Mouse (Mus musculus) E14TG2a.4 (cell line): ENCODE results near the gene Myh6.

Experiments used
- H3K27me3 ChIP-seq: 2 replicates; pipeline ENCODE4 v1.6.1; 2014; ENCODE audit warnings: low read length, control low read depth; ENCODE audit not compliant: insufficient read depth
- H3K36me3 ChIP-seq: 2 replicates; pipeline ENCODE4 v1.6.1; 2014; ENCODE audit warnings: low read length, control low read depth; ENCODE audit not compliant: insufficient read depth
- H3K4me1 ChIP-seq: replicated peaks from 2 replicates; pipeline ENCODE4 v1.6.1; 2014; ENCODE audit warnings: low read depth, low read length, control low read depth
- H3K4me3 ChIP-seq: replicated peaks from 2 replicates; pipeline ENCODE4 v1.5.1; 2014; ENCODE audit warnings: mild to moderate bottlenecking, low read length
- H3K9me3 ChIP-seq: 2 replicates; pipeline ENCODE4 v1.6.1; 2014; ENCODE audit warnings: low read length, control low read depth
- CTCF ChIP-seq: conservative IDR thresholded peaks from 2 replicates; pipeline ENCODE4 v1.5.1; 2014; ENCODE audit warnings: low read length
- NANOG ChIP-seq: IDR thresholded peaks from 2 replicates; pipeline ENCODE4 v1.6.1; 2014; ENCODE audit warnings: borderline replicate concordance, low read length, mixed read lengths
- POU5F1 ChIP-seq: IDR thresholded peaks from 2 replicates; pipeline ENCODE4 v1.6.1; 2014; ENCODE audit warnings: low read length, borderline replicate concordance

Myh6 gene

DNA sequence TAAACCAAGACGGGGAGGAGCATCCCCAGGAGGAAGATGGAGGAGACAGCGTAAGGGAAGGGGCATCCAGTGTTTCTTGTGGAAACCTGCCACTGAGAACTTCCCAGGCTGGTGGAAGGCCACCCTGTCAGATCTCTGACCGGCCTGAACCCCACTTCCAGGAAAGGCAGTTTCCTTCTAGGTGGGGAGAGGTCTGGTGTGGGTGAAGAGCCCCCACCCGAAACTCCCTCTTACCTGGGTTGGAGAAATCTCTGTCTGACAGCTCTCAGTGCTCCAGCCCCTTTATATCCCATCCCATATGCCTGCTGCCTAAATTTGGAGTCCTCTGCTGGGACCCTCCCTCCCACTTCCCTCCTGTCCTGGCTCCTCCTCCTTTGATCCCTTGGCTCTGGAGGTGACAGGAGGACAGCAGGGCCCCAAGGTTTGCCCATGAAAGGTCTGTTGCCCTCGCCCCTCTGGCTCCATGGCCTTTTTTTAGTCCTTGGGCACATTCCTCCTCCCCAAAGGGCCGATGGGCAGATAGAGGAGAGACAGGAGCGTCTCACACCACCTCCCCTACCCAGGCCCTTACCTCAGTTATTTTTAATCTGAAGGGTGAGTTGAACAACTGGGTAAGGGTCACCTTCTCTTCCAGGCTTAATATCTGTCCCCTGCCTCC, at the start of gene Myh6:
Myh6 (minus strand) TSS at position 608 of the 658 bp plus-strand sequence.
- Histone ChIP-seq H3K9me3 (no peaks in the 10 kb centered on the region; the same call in 1 of the 2 replicates), H3K36me3 (no peaks in the 10 kb centered on the region), H3K4me3 (no peak within 1 kb of the TSS), H3K27me3 (peaks cover 84% of the 10 kb centered on the region), H3K4me1 (peaks cover 6% of the 10 kb centered on the region; the same call in 1 of the 2 replicates)
- TF ChIP-seq NANOG (no peak), POU5F1 (no peak), CTCF (no peak)

DNA sequence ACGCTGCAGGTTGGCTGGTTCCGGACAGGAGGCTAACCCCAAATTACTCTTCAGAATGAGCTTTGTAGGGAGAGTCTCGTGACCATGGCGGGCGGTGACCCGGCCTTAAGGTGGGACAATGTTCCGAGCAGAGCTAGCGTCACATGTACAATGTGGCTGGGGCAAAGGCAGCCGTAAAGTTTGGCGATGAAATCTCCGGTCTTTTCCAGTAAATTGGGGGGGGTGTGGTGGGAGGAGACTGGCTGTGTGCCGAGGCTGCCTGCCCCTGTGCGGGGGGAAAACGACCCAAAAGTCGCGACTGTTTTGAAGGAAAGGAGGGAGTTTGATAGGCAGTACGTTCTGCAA, 49.0 kb upstream of the Myh6 start:
- Histone ChIP-seq H3K4me1 (peaks cover 10% of the 10 kb centered on the region), H3K4me3 (peak overlapping the region; percentile 92), H3K27me3 (no peaks in the 10 kb centered on the region), H3K36me3 (peaks cover 37% of the 10 kb centered on the region), H3K9me3 (no peaks in the 10 kb centered on the region)
- TF ChIP-seq POU5F1, result no peak
- TF ChIP-seq NANOG, result no peak
- TF ChIP-seq CTCF, result no peak

DNA sequence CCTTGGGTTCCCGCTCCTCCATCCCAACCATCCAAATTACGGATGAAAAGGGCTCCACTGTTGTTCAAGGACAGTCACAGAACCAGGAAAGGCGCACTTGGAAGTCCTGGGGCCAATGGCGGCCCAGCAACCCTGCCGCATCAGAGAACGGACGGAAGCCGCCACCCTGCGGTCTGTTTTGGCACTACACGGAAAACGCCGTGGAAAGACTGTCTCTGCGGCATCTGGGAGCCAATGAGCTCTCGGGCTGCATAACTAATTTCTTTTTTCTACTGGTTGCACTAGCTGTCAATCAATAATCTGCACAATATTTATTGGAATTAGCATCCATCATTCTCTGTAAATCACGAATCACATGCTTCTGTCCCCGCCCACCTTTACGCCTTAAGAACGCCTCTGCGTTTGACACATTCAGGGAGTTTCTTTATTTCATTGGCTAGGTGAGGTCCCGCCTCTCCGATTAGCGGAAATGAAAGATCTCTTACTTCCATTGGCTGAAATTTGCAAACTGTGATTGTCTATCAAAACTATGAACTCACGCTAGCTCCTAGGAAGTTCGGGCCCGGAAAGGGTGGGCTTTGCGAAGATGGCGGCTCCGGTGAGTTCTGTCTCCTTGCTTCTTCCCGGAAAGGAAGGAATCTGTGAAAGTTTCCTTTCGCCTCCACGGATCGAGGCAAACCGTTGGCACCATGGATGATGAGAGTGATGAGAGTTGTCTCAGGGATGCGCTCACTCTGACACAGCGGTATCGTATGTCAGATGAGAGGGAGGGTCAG, 48.5 kb upstream of the Myh6 start, which contains the start of gene Ngdn:
Ngdn (plus strand) TSS at position 464 of the 776 bp plus-strand sequence.
- peak within 1 kb of the TSS; percentile 92 for H3K4me3 ChIP-seq
- H3K9me3 ChIP-seq, result no peaks in the 10 kb centered on the region
- TF ChIP-seq POU5F1 (no peak), NANOG (no peak), CTCF (peak; percentile 69)
- no peaks in the 10 kb centered on the region for H3K27me3 ChIP-seq
- peaks cover 9% of the 10 kb centered on the region for H3K4me1 ChIP-seq
- H3K36me3 ChIP-seq, result peaks cover 31% of the 10 kb centered on the region

DNA sequence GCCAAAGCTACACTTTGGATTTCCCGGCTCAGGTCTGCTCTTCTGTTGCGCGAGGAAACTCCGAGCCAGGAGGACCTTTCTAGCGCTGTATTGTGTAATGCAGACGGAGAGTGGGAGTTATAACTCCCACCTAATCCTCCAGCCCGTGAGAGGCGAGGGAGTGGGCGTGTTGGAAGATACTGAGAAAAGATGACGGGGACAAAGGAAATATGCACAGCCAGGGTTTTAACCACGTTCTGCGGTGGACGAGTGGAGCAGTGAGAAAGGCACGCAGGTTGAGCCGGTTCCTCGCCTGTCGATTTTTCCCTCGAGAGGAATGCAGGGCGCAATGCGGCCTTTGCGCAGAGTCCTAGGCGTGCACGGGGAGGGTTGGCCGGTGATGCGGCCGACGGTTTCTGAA, 47.9 kb upstream of the Myh6 start:
- H3K4me1 ChIP-seq, result peaks cover 9% of the 10 kb centered on the region
- peak overlapping the region; percentile 92 for H3K4me3 ChIP-seq
- no peaks in the 10 kb centered on the region for H3K9me3 ChIP-seq
- H3K36me3 ChIP-seq, result peaks cover 25% of the 10 kb centered on the region
- no peaks in the 10 kb centered on the region for H3K27me3 ChIP-seq
- TF ChIP-seq NANOG (no peak), CTCF (no peak), POU5F1 (no peak)

DNA sequence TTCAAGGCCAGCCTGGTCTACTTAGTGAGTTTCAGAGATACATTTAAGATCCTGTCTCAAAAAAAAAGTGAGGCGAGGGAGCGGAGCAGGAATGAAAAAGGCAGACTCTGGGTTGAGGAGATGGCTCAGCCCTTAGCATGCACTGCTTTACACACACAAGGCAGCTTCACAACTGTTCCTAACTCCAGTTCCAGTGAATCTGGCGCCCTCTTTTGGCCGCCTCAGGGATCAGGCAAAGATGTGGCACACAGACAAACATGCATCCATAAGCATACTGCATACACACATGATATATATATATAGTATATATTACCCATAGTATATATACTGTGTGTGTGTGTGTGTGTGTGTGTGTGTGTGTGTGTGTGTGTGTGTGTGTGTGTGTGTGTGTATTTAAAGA, 44.4 kb upstream of the Myh6 start:
- Histone ChIP-seq H3K36me3 (no peaks in the 10 kb centered on the region), H3K4me1 (peaks cover 3% of the 10 kb centered on the region), H3K9me3 (no peaks in the 10 kb centered on the region), H3K27me3 (no peaks in the 10 kb centered on the region), H3K4me3 (no peak overlapping the region)
- TF ChIP-seq NANOG (no peak), CTCF (peak; percentile 56)

DNA sequence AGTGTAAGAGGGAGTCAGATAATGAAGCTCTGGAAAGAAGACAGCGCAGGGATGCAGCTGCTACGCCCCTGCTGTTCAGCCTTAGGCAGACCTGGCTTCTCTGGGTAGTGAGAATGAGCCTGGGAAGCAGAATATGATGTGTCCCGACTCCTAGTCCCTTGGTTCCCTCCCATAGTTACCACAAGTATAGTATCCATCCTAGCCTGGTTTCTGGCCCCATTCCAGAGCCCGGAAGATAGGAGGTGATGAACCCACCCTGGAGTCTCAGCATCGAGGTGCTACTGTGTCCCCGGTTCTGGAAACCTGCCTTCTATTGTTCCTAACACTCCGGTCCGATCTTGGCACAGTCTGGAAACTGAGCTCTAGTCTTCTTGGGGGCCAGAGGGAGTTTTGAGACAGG, 41.7 kb upstream of the Myh6 start:
- H3K27me3 ChIP-seq, result no peaks in the 10 kb centered on the region
- TF ChIP-seq POU5F1, result no peak
- TF ChIP-seq NANOG, result no peak
- TF ChIP-seq CTCF, result no peak
- peaks cover 13% of the 10 kb centered on the region for H3K4me1 ChIP-seq
- no peaks in the 10 kb centered on the region for H3K9me3 ChIP-seq
- no peak overlapping the region for H3K4me3 ChIP-seq
- no peaks in the 10 kb centered on the region for H3K36me3 ChIP-seq

DNA sequence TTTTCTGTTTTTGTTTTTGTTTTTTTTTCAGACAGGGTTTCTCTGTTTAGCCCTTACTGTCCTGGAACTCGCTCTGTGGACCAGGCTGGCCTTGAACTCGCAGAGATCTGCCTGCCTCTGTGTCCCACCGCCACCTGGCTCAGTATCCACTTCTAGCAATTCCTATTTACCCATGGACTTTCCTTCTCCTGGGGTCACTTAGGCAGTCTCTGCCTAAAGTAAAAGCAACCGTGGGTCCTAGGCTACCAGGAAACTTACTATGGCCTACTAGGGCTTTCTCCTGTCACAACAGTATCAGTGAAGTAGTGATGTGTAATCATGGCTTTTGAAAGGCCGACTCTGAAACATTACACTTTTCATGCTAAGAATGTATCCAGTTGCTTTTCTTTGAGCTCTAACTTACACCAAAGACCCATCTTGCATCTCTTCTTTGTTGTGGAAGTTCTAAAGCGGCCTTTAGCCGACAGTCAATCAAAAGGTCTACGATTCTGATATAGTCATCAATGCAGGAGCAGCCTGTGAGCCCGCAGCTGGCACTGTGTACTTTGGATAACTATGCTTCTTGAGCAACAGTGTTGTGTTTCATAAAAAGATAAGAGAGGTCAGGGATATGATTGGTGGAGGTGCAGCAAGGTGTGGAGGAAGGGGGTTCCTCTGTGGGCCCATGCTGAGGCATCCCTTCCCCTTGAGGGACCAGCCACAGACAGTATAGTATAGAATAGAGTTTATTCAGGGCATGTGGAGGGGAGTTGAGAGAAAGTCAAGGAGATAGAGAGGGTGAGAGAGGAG, 40.6 kb upstream of the Myh6 start:
- H3K4me1 ChIP-seq, result peaks cover 20% of the 10 kb centered on the region
- TF ChIP-seq CTCF (no peak), NANOG (no peak), POU5F1 (no peak)
- no peaks in the 10 kb centered on the region for H3K27me3 ChIP-seq
- no peaks in the 10 kb centered on the region for H3K9me3 ChIP-seq
- no peaks in the 10 kb centered on the region for H3K36me3 ChIP-seq
- no peak overlapping the region for H3K4me3 ChIP-seq

DNA sequence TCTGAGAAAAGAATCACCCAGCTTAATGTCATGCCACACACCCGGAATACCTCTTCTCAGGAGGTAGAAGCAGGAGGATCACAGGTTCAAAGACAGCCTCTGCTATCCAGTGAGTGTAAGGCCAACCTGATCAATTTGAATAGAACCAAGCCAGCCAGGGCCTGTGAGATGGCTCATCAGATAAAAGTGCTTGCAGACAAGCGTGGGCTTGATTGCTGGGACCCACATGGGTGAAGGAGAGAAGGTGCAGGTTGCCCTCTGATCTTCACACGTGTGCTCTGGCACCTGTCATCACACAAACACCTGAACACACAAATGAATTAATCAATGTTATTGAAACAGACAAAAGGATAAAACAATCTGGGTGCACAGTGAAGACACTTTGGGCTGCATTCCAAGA, 39.8 kb upstream of the Myh6 start:
- peaks cover 24% of the 10 kb centered on the region for H3K4me1 ChIP-seq
- no peaks in the 10 kb centered on the region for H3K36me3 ChIP-seq
- TF ChIP-seq NANOG, result no peak
- TF ChIP-seq CTCF, result no peak
- no peak for TF ChIP-seq POU5F1
- H3K27me3 ChIP-seq, result no peaks in the 10 kb centered on the region
- no peak overlapping the region for H3K4me3 ChIP-seq
- no peaks in the 10 kb centered on the region for H3K9me3 ChIP-seq
